Mouse (Mus musculus) midbrain, embryonic 16.5 days (tissue): ENCODE data around the gene Snx29. TPM values are rescaled to one million over a fixed set of nuclear protein-coding genes. Genes with fewer than 3 reads are reported as not detected.

ENCODE experiments used
- ATAC-seq: fragments of 200-750 bp; cut with Nextera tagmentation; 2 replicates; pipeline ENCODE4 v1.8.0; 2017; ENCODE audit warnings: moderate TSS enrichment
- H3K27ac ChIP-seq: fragments of 300-500 bp; sonication (generic); 2 replicates; pipeline ENCODE4 v1.5.1; 2014; ENCODE audit warnings: mild to moderate bottlenecking, low read length, mixed read lengths
- H3K27me3 ChIP-seq: fragments of 300-500 bp; sonication (generic); 2 replicates; pipeline ENCODE4 v1.6.1; 2014; ENCODE audit warnings: low read depth, low read length, mixed read lengths; ENCODE audit not compliant: control insufficient read depth, insufficient read depth
- H3K36me3 ChIP-seq: fragments of 300-500 bp; sonication (generic); 2 replicates; pipeline ENCODE4 v1.6.1; 2014; ENCODE audit warnings: mild to moderate bottlenecking, low read length, moderate library complexity, mixed read lengths; ENCODE audit not compliant: control insufficient read depth, insufficient read depth
- H3K4me1 ChIP-seq: fragments of 300-500 bp; sonication (generic); 2 replicates; pipeline ENCODE4 v1.6.1; 2014; ENCODE audit warnings: mild to moderate bottlenecking, low read length, mixed read lengths; ENCODE audit not compliant: control insufficient read depth, insufficient read depth
- H3K4me2 ChIP-seq: fragments of 300-500 bp; sonication (generic); 2 replicates; pipeline ENCODE4 v1.6.1; 2014; ENCODE audit warnings: mild to moderate bottlenecking, low read length, mixed read lengths
- H3K4me3 ChIP-seq: fragments of 300-500 bp; sonication (generic); 2 replicates; pipeline ENCODE4 v1.5.1; 2014; ENCODE audit warnings: low read depth, mild to moderate bottlenecking, low read length, moderate library complexity, mixed read lengths
- H3K9ac ChIP-seq: fragments of 300-500 bp; sonication (generic); 2 replicates; pipeline ENCODE4 v1.6.1; 2014; ENCODE audit warnings: low read depth, low read length, mixed read lengths
- H3K9me3 ChIP-seq: fragments of 300-500 bp; sonication (generic); replicated peaks from 2 replicates; pipeline ENCODE4 v1.6.1; 2014; ENCODE audit warnings: mild to moderate bottlenecking, low read length, mixed read lengths; ENCODE audit not compliant: control insufficient read depth, poor library complexity, severe bottlenecking
- whole genome bisulfite sequencing: fragments of 180-500 bp; shearing (Covaris S2); extraction: QIAGEN DNeasy Blood & Tissue Kit; methylation state at CpG from one replicate; pipeline ENCODE4 v1.1.7; 2014; 5-methylcytosine and 5-hydroxymethylcytosine counted together
- polyA plus RNA-seq: library from polyadenylated mRNA; unstranded; fragments of >200 nt; fragmentation: Nextera tagmentation; extraction: Ambion mirVana; gene quantifications from 2 replicates; pipeline ENCODE4 v1.2.1, GENCODE M21; 2015

Snx29 gene
- polyA plus RNA-seq, 1 experiment from 2014 or later: 16.8 TPM

DNA sequence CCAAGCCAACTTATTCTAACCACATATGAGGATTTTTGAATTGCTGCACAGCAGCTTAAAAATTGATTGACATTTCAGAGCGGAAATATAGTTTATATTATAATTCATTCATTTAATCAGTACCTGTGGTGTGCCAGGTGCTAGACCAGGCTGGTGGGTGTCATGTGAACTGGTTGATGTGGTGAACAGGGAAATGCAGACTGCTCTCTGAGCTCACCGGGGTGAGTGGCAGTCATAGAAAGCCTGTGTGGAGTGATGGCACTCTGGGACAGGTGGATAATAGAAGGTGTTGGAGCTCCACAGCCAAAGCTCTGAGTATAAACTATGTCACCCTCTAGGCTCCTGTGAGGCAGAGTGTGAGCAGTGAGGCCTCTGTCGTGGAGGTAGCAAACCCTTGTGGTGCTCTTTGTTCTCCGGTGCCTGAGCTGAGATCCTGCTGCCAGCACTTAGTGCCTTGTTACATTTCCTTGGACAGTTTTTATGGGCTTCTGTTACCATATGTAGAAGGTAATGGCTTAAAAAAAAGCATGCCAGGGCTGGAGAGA is 324.1 kb downstream of the Snx29 start:
- Histone ChIP-seq H3K4me1 (peaks cover 3% of the 10 kb centered on the region; the same call in 1 of the 2 replicates), H3K9ac (no peak overlapping the region), H3K36me3 (no peaks in the 10 kb centered on the region), H3K27ac (peak overlapping the region; percentile 4), H3K9me3 (no peaks in the 10 kb centered on the region), H3K4me2 (no peak overlapping the region), H3K4me3 (no peak overlapping the region), H3K27me3 (no peaks in the 10 kb centered on the region)
- 69% methylated on average over 4 of the region's 4 CpGs for WGBS
- ATAC-seq: peak; percentile 63; the same call in 1 of the 2 replicates

DNA sequence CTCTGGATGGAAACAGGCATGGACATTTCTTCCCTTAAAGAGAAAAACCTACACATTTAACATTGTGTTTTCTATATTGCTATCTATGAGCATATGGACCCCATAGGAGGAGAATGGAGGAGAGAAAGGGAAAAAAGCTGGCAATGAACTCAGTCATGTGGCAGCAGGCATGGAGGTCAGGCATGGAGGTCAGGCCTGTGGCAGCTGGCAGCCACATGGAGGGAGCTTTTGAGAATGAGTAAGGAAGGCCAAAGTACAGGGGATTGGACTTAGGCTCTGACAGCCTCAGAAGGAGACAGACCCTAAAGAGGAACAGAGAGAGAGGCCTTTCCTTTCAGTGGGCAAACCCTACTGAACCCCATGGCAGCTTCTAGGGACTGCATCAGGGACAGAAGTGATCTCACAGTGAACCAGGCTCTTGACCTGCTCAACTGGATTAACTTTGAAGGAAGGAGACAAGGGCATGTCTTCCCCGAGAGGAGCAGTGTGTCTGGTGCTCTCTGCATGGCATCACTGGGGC is 325.5 kb downstream of the Snx29 start:
- Histone ChIP-seq H3K36me3 (no peaks in the 10 kb centered on the region), H3K27me3 (no peaks in the 10 kb centered on the region), H3K4me1 (peaks cover 3% of the 10 kb centered on the region; the same call in 1 of the 2 replicates), H3K9me3 (no peaks in the 10 kb centered on the region), H3K9ac (no peak overlapping the region), H3K4me2 (no peak overlapping the region), H3K4me3 (no peak overlapping the region), H3K27ac (no peak overlapping the region)
- ATAC-seq: no peak
- 71% methylated on average over 1 of the region's 1 CpGs for WGBS

DNA sequence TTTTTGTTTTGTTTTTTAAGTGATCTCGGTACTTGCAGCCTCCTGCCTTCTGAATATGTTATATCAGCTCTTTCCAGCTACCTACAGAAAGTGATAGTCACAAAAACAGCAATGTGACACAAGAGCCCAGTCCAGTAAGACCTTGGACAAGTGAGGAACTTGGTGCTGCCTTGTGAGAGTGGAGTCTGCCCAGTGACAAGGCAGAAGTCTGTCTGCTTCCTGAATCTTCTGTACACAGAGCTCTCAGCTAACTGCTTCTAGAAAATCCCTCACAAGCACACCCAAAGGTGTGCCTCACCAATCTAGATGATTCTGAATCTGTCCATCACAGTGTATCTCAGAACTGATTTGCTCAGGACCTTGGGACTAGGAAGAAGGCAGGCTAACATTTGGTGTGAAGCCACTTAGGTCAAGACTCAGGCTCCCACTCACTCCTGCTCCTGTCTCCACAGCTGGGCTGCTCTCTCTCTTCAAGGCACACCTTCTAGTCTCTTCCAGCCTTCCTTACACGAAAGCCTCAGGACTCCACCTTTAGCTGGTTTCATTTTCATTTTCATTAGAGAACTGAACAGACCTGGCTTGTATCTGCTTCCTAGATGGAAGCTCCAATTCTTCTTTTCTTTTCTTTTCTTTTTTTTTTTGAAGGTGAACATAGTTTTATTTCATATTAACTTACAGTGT is 330.1 kb downstream of the Snx29 start:
- no peaks in the 10 kb centered on the region for H3K27me3 ChIP-seq
- H3K9me3 ChIP-seq: no peaks in the 10 kb centered on the region
- no peak overlapping the region for H3K27ac ChIP-seq
- ATAC-seq: no peak
- no peaks in the 10 kb centered on the region for H3K36me3 ChIP-seq
- no peak overlapping the region for H3K4me2 ChIP-seq
- no peak overlapping the region for H3K9ac ChIP-seq
- H3K4me1 ChIP-seq: no peaks in the 10 kb centered on the region
- H3K4me3 ChIP-seq: no peak overlapping the region
- 88% methylated on average over 2 of the region's 2 CpGs for WGBS

DNA sequence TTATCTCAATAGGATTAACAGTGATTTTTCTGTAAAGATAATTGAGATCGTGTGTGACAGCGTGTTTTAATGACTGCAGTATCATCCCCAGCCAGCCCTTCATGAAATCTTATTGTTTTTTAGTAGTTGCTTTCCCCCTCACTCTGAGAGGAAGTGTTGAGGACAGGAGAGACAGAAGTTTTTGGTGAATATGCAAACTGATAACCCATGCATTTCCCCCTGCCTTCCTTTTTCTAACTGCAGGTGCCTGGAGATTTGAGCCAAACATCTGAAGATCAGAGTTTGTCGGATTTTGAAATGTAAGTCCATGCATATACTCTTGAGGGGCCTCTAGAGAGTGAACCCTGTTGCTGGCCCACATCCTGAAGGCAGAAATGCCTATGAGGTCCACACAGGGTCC is 333.2 kb downstream of the Snx29 start:
- Histone ChIP-seq H3K9ac (no peak overlapping the region), H3K27me3 (no peaks in the 10 kb centered on the region), H3K36me3 (no peaks in the 10 kb centered on the region), H3K4me3 (no peak overlapping the region), H3K9me3 (no peaks in the 10 kb centered on the region), H3K4me2 (no peak overlapping the region), H3K4me1 (no peaks in the 10 kb centered on the region), H3K27ac (no peak overlapping the region)
- 86% methylated on average over 3 of the region's 3 CpGs for WGBS
- ATAC-seq: no peak

DNA sequence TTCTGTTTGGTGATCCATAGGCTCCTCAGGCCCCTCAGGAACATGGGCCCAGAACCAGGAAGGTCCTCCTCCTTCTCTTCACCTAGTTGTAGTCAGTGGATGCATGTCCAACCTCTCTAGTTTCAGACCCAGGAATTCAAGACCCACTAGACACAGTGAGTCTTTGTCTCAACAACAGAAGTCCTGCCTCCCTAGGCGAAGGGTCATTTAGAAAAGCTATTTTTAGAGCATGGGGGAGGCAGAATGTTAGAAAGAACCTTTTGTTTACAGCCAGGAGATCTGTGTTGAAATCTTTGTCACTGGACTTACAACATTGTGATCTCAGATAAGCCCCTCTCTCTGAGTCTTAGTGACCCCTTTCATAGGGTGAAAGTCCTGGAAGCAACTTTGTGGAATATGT is 334.4 kb downstream of the Snx29 start:
- Histone ChIP-seq H3K4me2 (no peak overlapping the region), H3K27me3 (no peaks in the 10 kb centered on the region), H3K9ac (no peak overlapping the region), H3K4me1 (no peaks in the 10 kb centered on the region), H3K27ac (no peak overlapping the region), H3K4me3 (no peak overlapping the region), H3K36me3 (no peaks in the 10 kb centered on the region), H3K9me3 (no peaks in the 10 kb centered on the region)
- ATAC-seq: no peak
- 49% methylated on average over 1 of the region's 1 CpGs for WGBS

DNA sequence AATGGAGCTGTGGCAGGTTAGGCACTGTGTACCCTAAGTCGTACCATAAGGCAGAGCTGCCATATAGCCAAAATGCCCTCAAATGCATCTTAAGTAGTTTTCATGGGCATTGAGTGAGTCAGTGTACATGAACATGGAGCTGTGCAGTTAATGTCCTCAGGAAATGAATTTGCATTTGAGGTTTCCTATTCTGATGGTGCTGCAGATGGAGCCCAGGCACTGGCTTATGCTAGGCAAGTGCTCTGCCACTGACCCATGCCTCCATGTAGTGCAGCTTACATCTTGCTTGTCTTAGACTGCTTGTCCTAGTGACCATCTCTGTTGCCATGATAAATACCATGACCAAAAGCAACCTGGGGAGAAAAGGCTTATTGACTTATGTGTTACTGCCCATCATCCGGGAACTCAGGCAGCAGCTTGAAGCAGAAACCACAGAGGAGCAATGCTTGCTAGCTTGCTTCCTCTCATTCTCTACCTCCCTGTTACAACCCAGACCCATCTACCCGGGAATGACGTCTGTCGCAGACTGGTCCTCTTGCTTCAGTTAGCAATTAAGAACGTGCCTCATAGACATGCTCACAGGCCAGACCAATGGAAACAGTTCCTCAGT is 336.5 kb downstream of the Snx29 start:
- Histone ChIP-seq H3K4me1 (no peaks in the 10 kb centered on the region), H3K9me3 (no peaks in the 10 kb centered on the region), H3K36me3 (no peaks in the 10 kb centered on the region), H3K4me3 (no peak overlapping the region), H3K27me3 (no peaks in the 10 kb centered on the region), H3K27ac (no peak overlapping the region), H3K4me2 (no peak overlapping the region), H3K9ac (no peak overlapping the region)
- 87% methylated on average over 6 of the region's 6 CpGs for WGBS
- no peak for ATAC-seq

DNA sequence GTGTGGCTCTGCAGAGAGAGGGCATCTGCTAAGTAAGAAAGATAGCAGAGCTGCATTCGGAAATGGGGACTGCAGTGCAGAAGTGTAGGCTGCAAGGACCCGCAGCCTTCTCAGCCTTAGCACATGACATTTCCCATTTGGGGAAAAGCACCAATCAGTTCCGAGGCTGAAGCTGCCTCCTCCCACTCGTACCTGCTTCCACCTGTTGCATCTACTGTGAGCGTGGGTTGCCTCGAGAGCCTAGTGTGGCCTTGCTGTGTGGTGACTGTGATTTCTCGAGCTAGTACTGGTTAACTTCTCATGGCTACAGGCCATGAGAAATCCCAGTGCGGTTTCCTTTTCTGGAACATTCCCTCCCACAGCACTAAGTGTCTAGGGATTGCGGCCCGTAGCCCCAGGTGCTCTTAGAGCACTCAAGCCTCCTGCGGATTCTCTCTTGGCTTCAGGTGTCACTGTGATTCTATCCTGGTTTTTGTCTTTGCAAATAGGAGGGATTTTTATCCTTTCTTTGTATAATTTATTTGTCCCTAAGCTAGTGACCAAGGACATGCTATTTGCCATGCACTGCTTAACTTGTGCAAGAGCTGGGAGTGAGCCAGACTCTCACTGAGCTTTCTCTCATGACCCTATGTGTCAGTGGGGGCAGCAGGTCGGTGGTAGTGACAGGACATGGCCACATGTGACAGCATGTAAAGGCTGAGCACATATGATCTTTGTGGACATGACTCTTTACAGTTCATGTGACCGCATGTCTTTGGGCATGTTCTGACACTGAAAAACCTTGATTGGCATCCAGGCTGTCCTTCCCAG is 342.4 kb downstream of the Snx29 start:
- Histone ChIP-seq H3K27ac (no peak overlapping the region), H3K9ac (no peak overlapping the region), H3K4me3 (no peak overlapping the region), H3K4me1 (no peaks in the 10 kb centered on the region), H3K4me2 (no peak overlapping the region), H3K36me3 (no peaks in the 10 kb centered on the region), H3K9me3 (no peaks in the 10 kb centered on the region), H3K27me3 (no peaks in the 10 kb centered on the region)
- WGBS: 80% methylated on average over 13 of the region's 13 CpGs
- peak; percentile 37; the same call in 1 of the 2 replicates for ATAC-seq

DNA sequence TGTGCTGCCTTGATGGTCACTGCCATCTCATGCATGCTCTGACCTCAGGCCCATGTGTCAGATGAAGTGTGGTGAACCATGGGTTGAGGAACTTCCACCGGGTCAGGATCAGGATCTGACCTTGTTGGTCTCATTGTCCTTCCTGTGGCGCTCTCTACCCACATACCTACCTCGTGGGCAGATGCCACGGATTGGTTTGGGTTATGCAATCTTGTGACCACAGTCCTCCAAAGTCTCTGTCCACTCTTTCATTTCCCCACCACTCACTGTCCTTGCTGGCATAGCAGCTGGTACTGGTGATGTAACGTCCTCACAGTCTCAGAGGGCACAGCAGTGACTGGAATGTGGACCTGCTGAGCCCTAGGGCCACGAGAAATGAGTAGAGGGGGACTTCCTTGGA is 343.2 kb downstream of the Snx29 start:
- WGBS: 92% methylated on average over 6 of the region's 6 CpGs
- Histone ChIP-seq H3K9me3 (no peaks in the 10 kb centered on the region), H3K4me1 (0 out of 2 replicates have a peak, but pooled peaks cover 1% of the 10 kb centered on the region), H3K27me3 (no peaks in the 10 kb centered on the region), H3K36me3 (no peaks in the 10 kb centered on the region), H3K4me3 (no peak overlapping the region), H3K27ac (no peak overlapping the region), H3K9ac (no peak overlapping the region), H3K4me2 (no peak overlapping the region)
- no peak for ATAC-seq
